8 mouse cellular contexts compared by ENCODE assay signal in genomic region chr2:34754551-34755358, GRCm38 (mm10). TPM values are rescaled to one million over a fixed set of nuclear protein-coding genes. Genes with fewer than 3 reads are reported as not detected.
DNase-seq lines count a peak whose midpoint lies in the region; ATAC-seq lines count a peak whose summit lies in the region.

Gene Gapvd1, minus strand, starts transcription at chr2:34755232.

- H3K9me3 ChIP-seq in hindbrain, embryonic 12.5 days (replicated peaks), result no peaks in the 10 kb centered on the region
- no peaks in the 10 kb centered on the region for H3K9me3 ChIP-seq in stomach, embryonic 14.5 days (ENCODE audit: control insufficient read depth, low read depth, low read length)

- no peaks in the 10 kb centered on the region for H3K36me3 ChIP-seq in hindbrain, embryonic 12.5 days
- no peaks in the 10 kb centered on the region for H3K36me3 ChIP-seq in stomach, embryonic 14.5 days (ENCODE audit: control insufficient read depth, insufficient read depth, low read length)

- no peak for ATAC-seq in hindbrain, embryonic 12.5 days (ENCODE audit: low FRiP score)
- peak; percentile 28; the same call in 1 of the 2 replicates for ATAC-seq in megakaryocyte, adult 5-6 weeks (ENCODE audit: poor library complexity, severe bottlenecking)
- ATAC-seq in stomach, embryonic 14.5 days (ENCODE audit: insufficient number of reproducible peaks, insufficient read depth, low FRiP score, low read depth), result no peak

- no peak for DNase-seq in layer of hippocampus, adult 18-20 months (ENCODE audit: low spot score in 2 of 2)
- DNase-seq in layer of hippocampus, adult 9-10 months (ENCODE audit: low spot score), result no peak
- DNase-seq in cerebellum, adult 9-10 months, result peak; percentile 57
- DNase-seq in forelimb bud, embryonic 11.5 days (ENCODE audit: low read depth, low spot score), result peak; percentile 32
- no peak for DNase-seq in layer of hippocampus, postnatal 36 days

- H3K9ac ChIP-seq in hindbrain, embryonic 12.5 days, result peak within 1 kb of the TSS; percentile 98
- peak within 1 kb of the TSS; percentile 92 for H3K9ac ChIP-seq in stomach, embryonic 14.5 days (replicated peaks; ENCODE audit: low read depth, low read length)

- H3K4me1 ChIP-seq in hindbrain, embryonic 12.5 days, result peaks cover 17% of the 10 kb centered on the region
- H3K4me1 ChIP-seq in stomach, embryonic 14.5 days (ENCODE audit: control insufficient read depth, insufficient read depth, low read length), result peaks cover 2% of the 10 kb centered on the region; the same call in 1 of the 2 replicates

- H3K27ac ChIP-seq in hindbrain, embryonic 12.5 days, result peak within 1 kb of the TSS; percentile 98
- H3K27ac ChIP-seq in stomach, embryonic 14.5 days (ENCODE audit: low read length), result peak within 1 kb of the TSS; percentile 83

- H3K4me2 ChIP-seq in hindbrain, embryonic 12.5 days (replicated peaks), result peak within 1 kb of the TSS; percentile 67
- H3K4me2 ChIP-seq in stomach, embryonic 14.5 days (replicated peaks; ENCODE audit: low read depth, low read length), result peak within 1 kb of the TSS; percentile 59

- WGBS in hindbrain, embryonic 12.5 days, result 3% methylated on average over 14 of the region's 14 CpGs
- WGBS in stomach, embryonic 14.5 days, result under 1% methylated on average over 14 of the region's 14 CpGs

- H3K4me3 ChIP-seq in hindbrain, embryonic 12.5 days, result peak within 1 kb of the TSS; percentile 98
- peak within 1 kb of the TSS; percentile 90 for H3K4me3 ChIP-seq in stomach, embryonic 14.5 days (ENCODE audit: low read depth, low read length)

- H3K27me3 ChIP-seq in hindbrain, embryonic 12.5 days, result no peaks in the 10 kb centered on the region
- no peaks in the 10 kb centered on the region for H3K27me3 ChIP-seq in stomach, embryonic 14.5 days (ENCODE audit: control insufficient read depth, insufficient read depth, low read length)

RNA-seq across cellular contexts. Expression of gene Gapvd1, which starts in this region (rescaled TPM):
- total RNA-seq in layer of hippocampus, adult 18-20 months (2021), result 100 to 1,000 TPM in 1 of 2 experiments, 10 to 100 TPM in 1; 99.5 to 103 TPM
- 115 and 126 TPM in 2 replicates for polyA plus RNA-seq in hindbrain, embryonic 12.5 days (2016; fragmentation: Nextera tagmentation; extraction: Ambion mirVana)
- 100 to 1,000 TPM; 106 TPM for total RNA-seq in layer of hippocampus, postnatal 36 days (2021)
- total RNA-seq in megakaryocyte, adult 5-6 weeks (2015), result 35.0 and 39.1 TPM in 2 replicates
- 58.9 and 59.3 TPM in 2 replicates for total RNA-seq in megakaryocyte, adult 5-6 weeks (2017)
- polyA plus RNA-seq in stomach, embryonic 14.5 days (2014; fragmentation: Nextera tagmentation; extraction: Ambion mirVana), result 93.0 and 95.2 TPM in 2 replicates

Comparison
In these comparisons a context has a peak if more than half of its experiments do, and no peak if none do; other contexts are left out.
1. DNase-seq: peak in cerebellum, adult 9-10 months (single experiment) and forelimb bud, embryonic 11.5 days (single experiment); none in layer of hippocampus, adult 18-20 months (0 of 2), layer of hippocampus, adult 9-10 months (single experiment) and layer of hippocampus, postnatal 36 days (0 of 2).